Mouse (Mus musculus): ENCODE results near the gene Pars2. TPM values are rescaled to one million over a fixed set of nuclear protein-coding genes. Genes with fewer than 3 reads are reported as not detected.

Pars2 gene
- polyA plus RNA-seq, 1 experiment from 2014 or later: 11.5 TPM

DNA sequence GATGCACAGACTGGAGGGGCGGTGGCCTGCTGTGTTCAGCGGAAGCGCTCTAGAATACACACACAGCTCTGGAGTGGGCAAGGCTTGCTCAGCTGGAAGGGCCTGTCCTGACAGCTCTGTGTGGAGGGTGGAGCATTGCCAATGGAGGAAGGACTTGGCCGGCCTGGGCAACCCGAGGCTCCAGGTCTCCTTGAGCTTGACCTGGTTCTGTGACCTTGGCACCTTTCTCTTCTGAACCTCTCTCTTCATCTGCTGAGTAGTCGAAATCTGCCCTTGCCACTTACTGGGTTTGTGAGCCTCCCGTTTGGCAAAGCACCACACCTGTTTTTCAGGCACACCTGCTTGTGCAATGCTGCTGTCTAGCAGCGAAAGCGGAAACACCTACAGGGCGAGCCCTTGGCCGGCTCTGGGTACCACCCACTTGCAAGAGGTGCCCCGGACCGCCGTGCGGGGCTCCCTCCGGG is 28.8 kb upstream of the Pars2 start, which contains the start of gene Ttc22:
Ttc22 (plus strand) TSS at position 403 of the 464 bp plus-strand sequence.
- H3K9me3 ChIP-seq: no peaks in the 10 kb centered on the region
- no peaks in the 10 kb centered on the region for H3K36me3 ChIP-seq
- H3K4me3 ChIP-seq (replicated peaks): peak within 1 kb of the TSS; percentile 38
- H3K4me2 ChIP-seq: peak within 1 kb of the TSS; percentile 59
- peaks cover 35% of the 10 kb centered on the region for H3K27me3 ChIP-seq (replicated peaks)
- H3K27ac ChIP-seq: peak within 1 kb of the TSS; percentile 59; the same call in 1 of the 2 replicates
- peak; percentile 73 for ATAC-seq (ENCODE audit: insufficient read depth, low FRiP score, low read depth)
- 20% methylated on average over 16 of the region's 16 CpGs for WGBS
- no peak within 1 kb of the TSS for H3K9ac ChIP-seq
- H3K4me1 ChIP-seq: peaks cover 16% of the 10 kb centered on the region

DNA sequence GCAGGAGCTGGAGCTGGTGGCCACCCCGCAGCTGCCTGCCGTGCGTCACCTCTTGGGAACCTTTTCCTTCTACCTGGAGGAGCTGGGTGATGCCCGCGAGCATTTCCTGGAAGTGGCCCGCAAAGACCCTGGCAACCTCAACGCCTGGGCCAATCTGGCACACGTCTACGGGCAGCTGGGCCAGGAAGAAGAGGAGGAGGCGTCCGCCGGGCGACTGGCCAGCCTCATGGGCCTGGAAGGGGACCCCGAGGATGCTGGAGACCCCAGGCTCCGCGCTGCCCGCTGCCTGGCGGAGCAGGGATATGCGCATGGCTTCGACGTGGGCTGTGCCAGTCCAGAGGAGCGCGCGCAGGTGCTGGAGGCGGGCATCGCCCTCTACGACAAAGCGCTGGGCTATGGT is 28.2 kb upstream of the Pars2 start:
- Histone ChIP-seq H3K4me2 (peak overlapping the region; percentile 59), H3K4me1 (peaks cover 13% of the 10 kb centered on the region; the same call in 1 of the 2 replicates), H3K27me3 (replicated peaks) (peaks cover 35% of the 10 kb centered on the region), H3K36me3 (no peaks in the 10 kb centered on the region), H3K4me3 (replicated peaks) (peak overlapping the region; percentile 38), H3K9me3 (no peaks in the 10 kb centered on the region), H3K9ac (no peak overlapping the region), H3K27ac (no peak overlapping the region)
- no peak for ATAC-seq (ENCODE audit: insufficient read depth, low FRiP score, low read depth)
- 23% methylated on average over 28 of the region's 28 CpGs for WGBS

DNA sequence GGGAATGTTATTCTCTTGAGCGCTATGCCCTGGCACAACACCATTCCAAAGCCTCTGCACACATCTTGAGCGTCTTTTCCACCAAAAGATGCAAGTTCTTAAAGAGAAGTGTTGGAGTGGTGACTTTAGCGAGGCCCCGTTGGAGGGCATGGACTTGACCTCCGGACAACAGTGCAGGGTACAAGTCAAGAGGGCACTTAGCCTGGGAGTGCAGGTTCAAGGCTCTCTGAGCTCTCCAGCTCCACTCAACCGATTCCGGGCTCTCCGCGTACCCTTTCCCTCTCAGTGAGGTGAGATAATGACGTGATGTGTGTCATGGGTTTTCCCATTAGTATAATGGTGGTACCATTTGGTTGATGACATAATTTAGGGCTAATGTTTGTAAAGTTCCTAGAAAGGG is 26.6 kb upstream of the Pars2 start:
- WGBS: 84% methylated on average over 10 of the region's 10 CpGs
- H3K27me3 ChIP-seq (replicated peaks): peaks cover 35% of the 10 kb centered on the region
- H3K27ac ChIP-seq: no peak overlapping the region
- ATAC-seq (ENCODE audit: insufficient read depth, low FRiP score, low read depth): no peak
- no peaks in the 10 kb centered on the region for H3K36me3 ChIP-seq
- H3K9ac ChIP-seq: no peak overlapping the region
- H3K4me2 ChIP-seq: no peak overlapping the region
- H3K9me3 ChIP-seq: no peaks in the 10 kb centered on the region
- H3K4me1 ChIP-seq: peaks cover 19% of the 10 kb centered on the region
- H3K4me3 ChIP-seq (replicated peaks): no peak overlapping the region

DNA sequence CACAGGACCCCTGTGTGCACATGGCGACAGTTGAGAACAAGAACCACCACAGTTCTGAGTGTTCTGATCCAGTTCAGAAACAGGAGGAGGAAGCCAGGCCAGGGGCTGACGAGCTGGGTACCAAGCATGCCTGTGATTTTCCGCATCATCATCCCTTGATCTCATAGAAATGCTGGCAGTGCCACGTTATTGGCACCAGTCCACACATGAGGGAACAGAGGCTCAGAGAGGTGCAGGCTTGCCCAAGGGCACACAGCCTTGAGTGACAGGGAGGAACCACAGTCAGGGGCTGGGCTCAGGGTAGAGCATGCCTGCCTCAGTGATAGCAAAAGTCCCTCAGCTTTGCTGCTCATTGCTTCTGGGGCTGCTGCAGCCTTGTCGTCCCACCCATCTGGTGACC is 23.1 kb upstream of the Pars2 start:
- peaks cover 21% of the 10 kb centered on the region for H3K27me3 ChIP-seq (replicated peaks)
- no peaks in the 10 kb centered on the region for H3K9me3 ChIP-seq
- WGBS: 80% methylated on average over 5 of the region's 5 CpGs
- H3K27ac ChIP-seq: no peak overlapping the region
- H3K4me3 ChIP-seq (replicated peaks): no peak overlapping the region
- no peaks in the 10 kb centered on the region for H3K36me3 ChIP-seq
- ATAC-seq (ENCODE audit: insufficient read depth, low FRiP score, low read depth): no peak
- H3K4me1 ChIP-seq: peaks cover 18% of the 10 kb centered on the region
- H3K9ac ChIP-seq: no peak overlapping the region
- no peak overlapping the region for H3K4me2 ChIP-seq

DNA sequence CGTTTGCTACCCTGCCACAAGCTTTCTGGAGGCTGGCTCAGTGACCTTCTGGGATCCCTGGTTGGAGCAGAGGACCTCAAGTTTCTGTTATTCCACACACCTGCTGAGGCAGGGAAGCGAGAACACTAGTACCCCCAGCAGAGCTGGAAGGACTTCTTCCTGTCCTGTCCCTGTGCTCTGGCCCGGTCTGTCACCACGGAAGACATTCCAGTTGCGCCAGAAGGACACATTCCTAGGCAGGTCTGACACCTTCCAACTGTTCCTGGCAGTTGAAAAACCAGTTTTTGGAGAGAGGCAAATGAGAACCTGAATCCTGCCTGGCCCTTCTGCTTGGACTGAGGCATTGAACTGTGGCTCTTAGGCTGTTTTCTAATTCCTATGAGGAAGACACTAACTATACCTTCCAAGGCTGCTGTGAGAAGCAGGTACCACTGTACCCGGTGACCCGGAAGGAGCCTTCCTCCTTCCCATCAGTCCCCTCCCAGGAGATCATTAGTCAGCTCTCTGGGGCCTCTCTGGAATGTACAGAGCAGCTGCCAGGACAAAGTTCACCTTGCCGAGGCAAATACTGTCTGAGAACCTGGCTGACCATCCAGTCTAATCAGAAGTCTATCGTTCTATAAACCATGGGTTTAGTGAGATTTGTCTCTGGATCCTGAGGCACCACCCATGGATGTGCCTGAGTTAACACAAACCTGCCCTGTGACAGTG is 22.1 kb upstream of the Pars2 start:
- Histone ChIP-seq H3K4me2 (no peak overlapping the region; the same call in 1 of the 2 replicates), H3K9me3 (no peaks in the 10 kb centered on the region), H3K4me1 (peaks cover 19% of the 10 kb centered on the region), H3K36me3 (no peaks in the 10 kb centered on the region), H3K27ac (peak overlapping the region; percentile 55), H3K9ac (no peak overlapping the region), H3K4me3 (replicated peaks) (no peak overlapping the region), H3K27me3 (replicated peaks) (peaks cover 12% of the 10 kb centered on the region; the same call in 1 of the 2 replicates)
- ATAC-seq (ENCODE audit: insufficient read depth, low FRiP score, low read depth): no peak
- WGBS: 34% methylated on average over 9 of the region's 9 CpGs

DNA sequence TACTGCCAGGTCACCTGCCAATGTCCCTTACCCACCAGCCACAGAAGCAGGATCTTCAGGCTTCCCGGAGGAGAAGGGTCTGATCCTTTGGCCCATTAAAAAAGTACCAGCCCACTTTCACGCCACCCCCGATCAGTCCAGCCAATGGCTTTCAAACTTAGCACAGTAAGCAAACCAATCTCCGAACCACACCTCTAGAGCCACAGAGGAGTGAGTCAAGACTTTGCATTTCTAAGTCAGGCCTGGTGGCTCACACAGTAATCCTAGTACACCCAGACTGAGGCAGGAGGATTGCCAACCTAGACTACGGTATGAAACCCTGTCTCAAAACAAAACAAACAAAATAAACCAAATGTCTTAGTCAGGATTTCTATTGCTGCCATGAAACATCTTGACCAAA is 21.5 kb upstream of the Pars2 start:
- peak overlapping the region; percentile 55 for H3K27ac ChIP-seq
- ATAC-seq (ENCODE audit: insufficient read depth, low FRiP score, low read depth): no peak
- 57% methylated on average over 5 of the region's 5 CpGs for WGBS
- H3K4me1 ChIP-seq: peaks cover 21% of the 10 kb centered on the region
- H3K4me3 ChIP-seq (replicated peaks): no peak overlapping the region
- H3K27me3 ChIP-seq (replicated peaks): peaks cover 6% of the 10 kb centered on the region; the same call in 1 of the 2 replicates
- no peaks in the 10 kb centered on the region for H3K36me3 ChIP-seq
- H3K9ac ChIP-seq: no peak overlapping the region
- H3K9me3 ChIP-seq: no peaks in the 10 kb centered on the region
- H3K4me2 ChIP-seq: no peak overlapping the region; the same call in 1 of the 2 replicates

DNA sequence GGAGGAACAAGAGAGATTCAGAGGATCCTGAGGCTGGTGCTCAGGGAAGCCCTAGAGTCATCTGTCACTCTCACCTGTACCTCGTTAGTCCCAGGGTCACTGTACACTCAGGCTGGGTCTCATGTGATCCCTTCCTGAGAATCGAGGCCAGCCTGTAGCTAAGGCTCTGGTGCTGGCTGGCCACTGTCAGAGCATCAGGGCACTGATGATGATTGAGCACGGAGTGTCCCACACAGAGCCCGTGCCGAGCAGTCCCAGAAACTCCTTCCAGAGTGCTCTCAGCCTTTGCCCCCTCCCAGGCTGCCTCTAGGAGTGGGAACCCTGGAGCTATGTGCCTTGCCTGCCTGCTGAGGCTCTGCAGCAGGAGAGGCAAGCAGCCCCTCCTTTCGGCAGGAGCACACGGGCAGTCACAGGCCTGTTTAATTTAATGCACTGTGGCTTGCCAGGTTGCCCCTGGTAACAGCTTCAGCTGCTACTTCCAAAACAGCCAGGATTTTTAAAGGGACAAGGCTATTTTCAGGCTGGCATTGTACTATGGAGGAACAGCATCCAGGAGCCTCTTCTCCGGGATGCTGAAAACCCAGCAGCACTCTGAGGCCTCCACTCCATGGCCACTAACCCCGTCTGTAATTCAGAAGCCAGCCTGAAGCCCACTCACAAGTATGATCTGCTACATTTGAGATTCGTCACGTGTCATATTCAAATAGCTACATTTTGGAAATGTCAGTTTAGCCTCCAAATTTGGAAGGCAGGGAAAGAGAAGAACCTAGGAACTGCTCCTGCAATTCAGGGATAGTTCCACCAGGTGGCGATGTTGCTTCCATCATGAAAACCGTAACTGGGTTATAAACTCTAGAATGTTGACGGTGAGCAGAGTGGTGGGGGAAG is 20.3 kb upstream of the Pars2 start:
- no peaks in the 10 kb centered on the region for H3K9me3 ChIP-seq
- H3K27ac ChIP-seq: peak overlapping the region; percentile 44; the same call in 1 of the 2 replicates
- H3K4me1 ChIP-seq: peaks cover 21% of the 10 kb centered on the region
- no peak overlapping the region for H3K9ac ChIP-seq
- WGBS: 21% methylated on average over 14 of the region's 14 CpGs
- H3K4me3 ChIP-seq (replicated peaks): no peak overlapping the region
- H3K36me3 ChIP-seq: no peaks in the 10 kb centered on the region
- no peak overlapping the region for H3K4me2 ChIP-seq
- peaks cover under 1% of the 10 kb centered on the region; the same call in 1 of the 2 replicates for H3K27me3 ChIP-seq (replicated peaks)
- peak; percentile 28; the same call in 1 of the 2 replicates for ATAC-seq (ENCODE audit: insufficient read depth, low FRiP score, low read depth)

DNA sequence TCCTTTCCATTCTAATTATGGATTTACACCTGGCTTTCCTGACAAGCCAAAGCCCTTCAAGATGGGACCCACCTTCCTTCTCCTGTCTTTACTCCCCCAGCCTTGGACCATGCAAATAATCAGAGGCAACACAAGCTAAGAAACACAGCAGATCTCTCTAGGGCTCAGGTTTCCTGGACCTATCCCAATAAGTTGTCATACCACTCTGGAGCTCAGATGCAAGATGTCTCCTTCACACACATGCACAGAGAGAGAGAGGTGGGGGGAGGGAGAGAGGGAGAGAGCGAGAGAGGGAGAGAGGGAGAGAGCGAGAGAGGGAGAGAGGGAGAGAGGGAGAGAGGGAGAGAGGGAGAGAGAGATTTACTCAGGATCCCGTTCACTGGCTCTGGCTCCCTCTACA is 18.6 kb upstream of the Pars2 start:
- no peaks in the 10 kb centered on the region for H3K27me3 ChIP-seq (replicated peaks)
- peaks cover 21% of the 10 kb centered on the region for H3K4me1 ChIP-seq
- ATAC-seq (ENCODE audit: insufficient read depth, low FRiP score, low read depth): no peak; the same call in 1 of the 2 replicates
- no peaks in the 10 kb centered on the region for H3K9me3 ChIP-seq
- 0% methylated on average over 1 of the region's 3 CpGs for WGBS
- H3K9ac ChIP-seq: no peak overlapping the region
- no peaks in the 10 kb centered on the region for H3K36me3 ChIP-seq
- H3K4me2 ChIP-seq: no peak overlapping the region
- no peak overlapping the region for H3K4me3 ChIP-seq (replicated peaks)
- H3K27ac ChIP-seq: peak overlapping the region; percentile 71; the same call in 1 of the 2 replicates

DNA sequence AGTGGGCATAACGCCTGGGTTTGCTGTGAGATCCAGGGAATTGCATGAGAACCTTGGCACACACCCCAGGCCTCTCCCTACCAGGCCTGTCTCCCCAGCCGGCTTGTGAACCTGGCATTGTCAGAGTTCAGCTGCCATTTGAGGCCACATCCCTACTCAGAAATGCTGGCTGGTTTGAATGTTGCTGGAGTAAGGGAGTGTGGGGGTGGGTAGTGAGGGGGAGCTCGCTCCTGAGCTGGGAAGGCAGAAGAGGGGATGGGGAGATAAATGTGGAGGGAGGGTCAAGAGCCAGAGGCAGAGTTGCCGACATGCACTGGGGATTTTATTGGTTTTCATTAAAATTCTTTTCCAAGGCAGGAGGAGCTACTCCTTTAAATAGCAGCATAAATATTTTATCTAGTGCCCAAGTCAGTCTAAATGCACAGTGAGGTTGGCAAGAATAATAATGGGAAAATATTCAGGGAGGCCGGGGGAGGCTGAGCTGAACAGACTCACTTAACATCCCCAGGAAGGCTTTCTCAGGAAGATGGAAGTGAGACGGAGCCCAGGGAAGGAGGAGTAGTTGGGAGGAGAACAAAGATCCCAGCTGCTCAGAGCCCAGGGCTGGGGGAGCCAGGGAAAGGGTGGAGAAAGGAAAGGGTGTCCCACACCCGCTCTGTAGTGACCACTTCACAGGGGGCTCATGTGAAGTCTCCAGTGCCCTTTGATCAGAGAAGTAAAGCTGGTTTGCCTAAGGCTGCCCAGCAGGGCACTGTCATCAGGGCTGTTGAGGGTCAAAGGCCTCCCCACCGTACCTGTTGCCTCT is 17.4 kb upstream of the Pars2 start:
- Histone ChIP-seq H3K4me1 (peaks cover 21% of the 10 kb centered on the region), H3K27ac (peak overlapping the region; percentile 71)
- ATAC-seq (ENCODE audit: insufficient read depth, low FRiP score, low read depth): peak; percentile 25; the same call in 1 of the 2 replicates

DNA sequence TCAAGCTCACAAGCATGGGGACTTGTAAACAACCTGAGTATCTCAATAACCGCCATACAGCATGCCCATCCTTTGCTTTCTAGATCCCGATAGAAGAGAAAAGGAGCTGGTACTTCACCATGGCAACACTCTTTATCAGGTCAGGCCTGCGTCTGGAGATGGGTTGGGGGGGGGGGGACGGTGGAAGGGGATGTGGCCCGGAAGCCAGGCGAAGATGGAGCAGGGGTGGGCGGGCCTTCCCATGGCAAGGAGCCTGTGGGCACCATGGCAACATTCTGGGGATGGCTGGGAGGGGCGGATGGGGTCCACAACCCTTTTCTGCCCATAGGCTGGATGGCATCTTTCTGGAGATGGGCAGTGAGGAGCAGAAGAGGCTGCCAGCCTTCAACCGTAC is 16.8 kb upstream of the Pars2 start:
- peaks cover 17% of the 10 kb centered on the region for H3K4me1 ChIP-seq

More for the DNA sequence above, 17.4 kb upstream of the Pars2 start:
- Histone ChIP-seq H3K36me3 (no peaks in the 10 kb centered on the region), H3K4me2 (no peak overlapping the region), H3K27me3 (replicated peaks) (no peaks in the 10 kb centered on the region), H3K9ac (no peak overlapping the region), H3K4me3 (replicated peaks) (no peak overlapping the region), H3K9me3 (no peaks in the 10 kb centered on the region)
- 24% methylated on average over 8 of the region's 8 CpGs for WGBS

More for the DNA sequence above, 16.8 kb upstream of the Pars2 start:
- Histone ChIP-seq H3K9me3 (no peaks in the 10 kb centered on the region), H3K4me3 (replicated peaks) (no peak overlapping the region), H3K4me2 (no peak overlapping the region), H3K27me3 (replicated peaks) (no peaks in the 10 kb centered on the region), H3K9ac (no peak overlapping the region), H3K27ac (peak overlapping the region; percentile 71), H3K36me3 (no peaks in the 10 kb centered on the region)
- WGBS: 39% methylated on average over 9 of the region's 9 CpGs
- ATAC-seq (ENCODE audit: insufficient read depth, low FRiP score, low read depth): no peak

All from stomach, embryonic 15.5 days (tissue).